Mouse (Mus musculus) midbrain, embryonic 12.5 days (tissue): ENCODE data around the gene Klhdc8b. TPM values are rescaled to one million over a fixed set of nuclear protein-coding genes. Genes with fewer than 3 reads are reported as not detected.

ENCODE experiments used
- ATAC-seq: fragments of 200-750 bp; cut with Nextera tagmentation; 2 replicates; pipeline ENCODE4 v1.8.0; 2017; ENCODE audit warnings: low read depth, moderate TSS enrichment, moderate library complexity; ENCODE audit not compliant: low FRiP score
- H3K27ac ChIP-seq: fragments of 300-500 bp; sonication (generic); replicated peaks from 2 replicates; pipeline ENCODE4 v1.5.1; 2016; ENCODE audit warnings: mild to moderate bottlenecking
- H3K27me3 ChIP-seq: fragments of 300-500 bp; sonication (generic); 2 replicates; pipeline ENCODE4 v1.6.1; 2016; ENCODE audit warnings: mild to moderate bottlenecking
- H3K36me3 ChIP-seq: fragments of 300-500 bp; sonication (generic); 2 replicates; pipeline ENCODE4 v1.6.1; 2016
- H3K4me1 ChIP-seq: fragments of 300-500 bp; sonication (generic); 2 replicates; pipeline ENCODE4 v1.6.1; 2016
- H3K4me2 ChIP-seq: fragments of 300-500 bp; sonication (generic); replicated peaks from 2 replicates; pipeline ENCODE4 v1.6.1; 2016; ENCODE audit warnings: mild to moderate bottlenecking, moderate library complexity
- H3K4me3 ChIP-seq: fragments of 300-500 bp; sonication (generic); 2 replicates; pipeline ENCODE4 v1.5.1; 2016; ENCODE audit warnings: mild to moderate bottlenecking
- H3K9ac ChIP-seq: fragments of 300-500 bp; sonication (generic); replicated peaks from 2 replicates; pipeline ENCODE4 v1.6.1; 2016; ENCODE audit warnings: mild to moderate bottlenecking, moderate library complexity
- H3K9me3 ChIP-seq: fragments of 300-500 bp; sonication (generic); 2 replicates; pipeline ENCODE4 v1.6.1; 2016; ENCODE audit warnings: mild to moderate bottlenecking
- WGBS: fragments of 180-500 bp; shearing (Covaris S2); methylation state at CpG from one replicate; pipeline ENCODE4 v1.1.7; 2016; 5-methylcytosine and 5-hydroxymethylcytosine counted together
- polyA plus RNA-seq: library from polyadenylated mRNA; unstranded; fragments of >200 nt; fragmentation: Nextera tagmentation; extraction: Ambion mirVana; gene quantifications from 2 replicates; pipeline ENCODE4 v1.2.1, GENCODE M21; 2016

Gene Klhdc8b
- polyA plus RNA-seq, 1 experiment from 2014 or later, result 60.7 TPM

- WGBS, result 7% methylated on average over 10 of the region's 10 CpGs
- Histone ChIP-seq H3K4me3 (peak within 1 kb of the TSS; percentile 48), H3K4me2 (peak within 1 kb of the TSS; percentile 68), H3K27ac (peak within 1 kb of the TSS; percentile 75), H3K36me3 (peaks cover 18% of the 10 kb centered on the region), H3K9ac (peak within 1 kb of the TSS; percentile 62), H3K27me3 (no peaks in the 10 kb centered on the region), H3K4me1 (peaks cover 24% of the 10 kb centered on the region), H3K9me3 (no peaks in the 10 kb centered on the region)
- peak; percentile 73 for ATAC-seq
Observed at GRCm38 (mm10) chr9:108479721-108480351, 18.5 kb upstream of the Klhdc8b start, which contains the start of gene Lamb2. Gene Lamb2 (plus strand): TSS chr9:108479736.

- peak overlapping the region; percentile 75 for H3K27ac ChIP-seq
- 24% methylated on average over 11 of the region's 11 CpGs for WGBS
- H3K36me3 ChIP-seq, result peaks cover 16% of the 10 kb centered on the region
- H3K9ac ChIP-seq, result no peak overlapping the region; the same call in 1 of the 2 replicates
- H3K4me1 ChIP-seq, result peaks cover 24% of the 10 kb centered on the region
- peak overlapping the region; percentile 48 for H3K4me3 ChIP-seq
- peak overlapping the region; percentile 68 for H3K4me2 ChIP-seq
- ATAC-seq, result peak; percentile 5; the same call in 1 of the 2 replicates
- no peaks in the 10 kb centered on the region for H3K27me3 ChIP-seq
- no peaks in the 10 kb centered on the region for H3K9me3 ChIP-seq
Observed at GRCm38 (mm10) chr9:108479241-108479640, 17.9 kb upstream of the Klhdc8b start.

DNA sequence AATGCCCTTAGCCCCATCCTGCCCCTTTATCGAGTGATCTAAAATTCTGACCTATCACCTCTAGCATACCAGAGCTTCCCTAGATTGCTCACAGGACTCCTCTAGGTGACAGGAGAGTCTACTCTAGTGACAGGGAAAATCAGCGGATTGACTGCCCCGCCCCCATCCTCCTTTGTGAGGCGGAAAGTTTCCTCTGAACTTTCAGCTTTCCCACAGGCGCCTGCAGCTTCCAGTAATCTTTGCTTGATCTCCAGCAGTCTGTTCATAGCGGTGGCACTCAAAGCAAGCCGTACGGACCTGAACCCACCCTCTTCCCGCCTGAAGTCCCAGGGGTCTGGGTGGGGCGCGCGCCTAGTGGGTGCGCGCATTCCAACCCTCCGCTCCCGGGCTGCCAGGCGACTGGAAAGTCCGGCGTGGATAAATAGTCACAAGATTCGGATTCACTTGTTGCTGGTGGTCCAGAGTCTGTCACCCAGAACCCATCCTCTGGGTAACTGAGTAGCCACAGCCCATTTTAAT lies 17.3 kb upstream of the Klhdc8b start:
- Histone ChIP-seq H3K4me1 (peaks cover 24% of the 10 kb centered on the region), H3K9ac (0 out of 2 replicates have a peak overlapping the region, but pooled peaks have one; percentile 44), H3K36me3 (peaks cover 11% of the 10 kb centered on the region), H3K4me3 (peak overlapping the region; percentile 48), H3K9me3 (no peaks in the 10 kb centered on the region), H3K27me3 (no peaks in the 10 kb centered on the region), H3K4me2 (peak overlapping the region; percentile 68), H3K27ac (peak overlapping the region; percentile 75)
- ATAC-seq, result peak; percentile 64
- WGBS, result under 1% methylated on average over 20 of the region's 20 CpGs

DNA sequence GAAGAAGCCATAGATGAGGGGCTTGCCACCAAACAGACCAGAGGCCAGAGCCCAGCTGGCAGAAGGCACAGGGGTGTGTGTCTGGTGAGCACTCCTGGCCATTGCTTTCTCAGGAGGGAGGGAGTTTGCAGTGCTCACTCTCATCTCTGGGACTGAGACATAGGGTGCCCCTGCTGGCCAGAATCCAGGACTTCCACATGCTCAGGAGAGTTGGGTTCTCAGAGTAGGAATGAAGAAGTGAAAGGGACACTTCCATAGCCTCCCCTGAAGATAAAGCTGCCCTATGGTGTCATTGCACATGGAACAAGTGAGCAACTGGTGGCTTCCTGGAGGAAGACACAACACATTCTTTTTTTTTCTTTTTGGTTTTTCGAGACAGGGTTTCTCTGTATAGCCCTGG lies 13.1 kb upstream of the Klhdc8b start:
- Histone ChIP-seq H3K4me3 (no peak overlapping the region), H3K4me1 (peaks cover 11% of the 10 kb centered on the region), H3K27ac (no peak overlapping the region), H3K9me3 (no peaks in the 10 kb centered on the region), H3K27me3 (no peaks in the 10 kb centered on the region), H3K4me2 (no peak overlapping the region), H3K36me3 (no peaks in the 10 kb centered on the region), H3K9ac (no peak overlapping the region)
- ATAC-seq, result no peak
- WGBS, result 69% methylated on average over 1 of the region's 1 CpGs

GRCm38 (mm10) chr9:108469845-108470244 lies 8.5 kb upstream of the Klhdc8b start:
- H3K4me3 ChIP-seq, result no peak overlapping the region
- 75% methylated on average over 4 of the region's 4 CpGs for WGBS
- H3K4me2 ChIP-seq, result no peak overlapping the region
- H3K9me3 ChIP-seq, result no peaks in the 10 kb centered on the region
- H3K9ac ChIP-seq, result no peak overlapping the region
- H3K27ac ChIP-seq, result no peak overlapping the region
- ATAC-seq, result no peak
- peaks cover 19% of the 10 kb centered on the region for H3K36me3 ChIP-seq
- no peaks in the 10 kb centered on the region for H3K4me1 ChIP-seq
- no peaks in the 10 kb centered on the region for H3K27me3 ChIP-seq

GRCm38 (mm10) chr9:108469430-108469829 lies 8.0 kb upstream of the Klhdc8b start:
- no peak for ATAC-seq
- no peak overlapping the region for H3K4me3 ChIP-seq
- H3K36me3 ChIP-seq, result peaks cover 22% of the 10 kb centered on the region
- no peaks in the 10 kb centered on the region for H3K27me3 ChIP-seq
- no peak overlapping the region for H3K27ac ChIP-seq
- H3K4me2 ChIP-seq, result no peak overlapping the region
- H3K4me1 ChIP-seq, result no peaks in the 10 kb centered on the region
- 88% methylated on average over 5 of the region's 5 CpGs for WGBS
- no peak overlapping the region for H3K9ac ChIP-seq
- H3K9me3 ChIP-seq, result no peaks in the 10 kb centered on the region

DNA sequence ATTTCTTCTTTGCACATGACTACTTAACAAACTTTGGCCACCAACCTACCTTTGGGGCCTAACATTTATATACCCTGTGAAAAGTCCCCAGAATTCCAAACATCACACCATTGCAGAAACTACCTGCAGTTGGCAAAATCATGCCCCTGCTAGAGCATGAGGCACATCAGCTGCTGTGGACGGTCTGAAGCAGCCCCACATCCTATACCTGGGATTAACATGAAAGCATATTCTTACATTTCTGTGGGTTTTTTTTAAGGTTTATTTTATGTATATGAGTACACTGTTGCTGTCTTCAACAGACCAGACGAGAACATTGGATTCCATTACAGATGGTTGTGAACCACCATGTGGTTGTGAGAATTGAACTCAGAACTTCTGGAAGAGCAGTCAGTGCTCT lies 4.8 kb upstream of the Klhdc8b start:
- Histone ChIP-seq H3K27me3 (no peaks in the 10 kb centered on the region), H3K4me3 (no peak overlapping the region), H3K4me2 (no peak overlapping the region), H3K27ac (no peak overlapping the region), H3K36me3 (peaks cover 38% of the 10 kb centered on the region), H3K4me1 (peaks cover 8% of the 10 kb centered on the region), H3K9ac (no peak overlapping the region), H3K9me3 (no peaks in the 10 kb centered on the region)
- WGBS, result 93% methylated on average over 2 of the region's 2 CpGs
- no peak for ATAC-seq

GRCm38 (mm10) chr9:108463713-108464112 lies 2.3 kb upstream of the Klhdc8b start:
- H3K27ac ChIP-seq, result no peak overlapping the region
- H3K4me1 ChIP-seq, result peaks cover 10% of the 10 kb centered on the region
- no peak overlapping the region for H3K4me3 ChIP-seq
- H3K9ac ChIP-seq, result no peak overlapping the region
- H3K36me3 ChIP-seq, result peaks cover 38% of the 10 kb centered on the region
- ATAC-seq, result no peak
- H3K9me3 ChIP-seq, result no peaks in the 10 kb centered on the region
- no peaks in the 10 kb centered on the region for H3K27me3 ChIP-seq
- H3K4me2 ChIP-seq, result no peak overlapping the region
- WGBS, result 93% methylated on average over 9 of the region's 9 CpGs

DNA sequence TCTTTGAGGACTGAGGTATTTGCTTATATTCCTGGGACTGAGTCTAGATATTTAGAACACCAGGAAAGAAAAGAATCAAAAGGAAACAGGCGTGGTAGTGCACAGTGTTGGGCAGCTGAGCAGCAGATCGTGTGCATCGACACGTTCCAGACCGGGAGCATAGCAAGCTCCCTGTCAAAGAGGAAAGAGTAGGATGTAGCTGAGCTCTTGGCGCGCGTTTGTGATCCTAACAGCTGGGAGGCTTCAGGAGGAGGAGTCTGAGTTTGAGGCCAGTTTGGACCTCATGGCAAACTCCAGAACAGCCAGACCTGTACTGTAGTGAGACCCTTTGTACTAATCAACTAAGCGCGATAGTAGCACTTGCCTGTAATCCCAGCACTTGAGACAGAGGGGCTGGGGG lies 811 bp upstream of the Klhdc8b start:
- peaks cover 10% of the 10 kb centered on the region for H3K4me1 ChIP-seq
- no peaks in the 10 kb centered on the region for H3K9me3 ChIP-seq
- H3K4me2 ChIP-seq, result peak overlapping the region; percentile 92; the same call in 1 of the 2 replicates
- peaks cover 37% of the 10 kb centered on the region for H3K36me3 ChIP-seq
- no peak for ATAC-seq
- 94% methylated on average over 10 of the region's 10 CpGs for WGBS
- peak overlapping the region; percentile 87; the same call in 1 of the 2 replicates for H3K9ac ChIP-seq
- no peak overlapping the region for H3K4me3 ChIP-seq
- no peak overlapping the region for H3K27ac ChIP-seq
- H3K27me3 ChIP-seq, result no peaks in the 10 kb centered on the region

- Histone ChIP-seq H3K36me3 (peaks cover 33% of the 10 kb centered on the region), H3K9me3 (no peaks in the 10 kb centered on the region), H3K4me3 (peak overlapping the region; percentile 94), H3K27me3 (no peaks in the 10 kb centered on the region), H3K4me2 (peak overlapping the region; percentile 92), H3K27ac (no peak overlapping the region), H3K4me1 (peaks cover 10% of the 10 kb centered on the region), H3K9ac (peak overlapping the region; percentile 87)
- no peak for ATAC-seq
- 90% methylated on average over 5 of the region's 5 CpGs for WGBS
Observed at GRCm38 (mm10) chr9:108461675-108462074, 294 bp upstream of the Klhdc8b start.

DNA sequence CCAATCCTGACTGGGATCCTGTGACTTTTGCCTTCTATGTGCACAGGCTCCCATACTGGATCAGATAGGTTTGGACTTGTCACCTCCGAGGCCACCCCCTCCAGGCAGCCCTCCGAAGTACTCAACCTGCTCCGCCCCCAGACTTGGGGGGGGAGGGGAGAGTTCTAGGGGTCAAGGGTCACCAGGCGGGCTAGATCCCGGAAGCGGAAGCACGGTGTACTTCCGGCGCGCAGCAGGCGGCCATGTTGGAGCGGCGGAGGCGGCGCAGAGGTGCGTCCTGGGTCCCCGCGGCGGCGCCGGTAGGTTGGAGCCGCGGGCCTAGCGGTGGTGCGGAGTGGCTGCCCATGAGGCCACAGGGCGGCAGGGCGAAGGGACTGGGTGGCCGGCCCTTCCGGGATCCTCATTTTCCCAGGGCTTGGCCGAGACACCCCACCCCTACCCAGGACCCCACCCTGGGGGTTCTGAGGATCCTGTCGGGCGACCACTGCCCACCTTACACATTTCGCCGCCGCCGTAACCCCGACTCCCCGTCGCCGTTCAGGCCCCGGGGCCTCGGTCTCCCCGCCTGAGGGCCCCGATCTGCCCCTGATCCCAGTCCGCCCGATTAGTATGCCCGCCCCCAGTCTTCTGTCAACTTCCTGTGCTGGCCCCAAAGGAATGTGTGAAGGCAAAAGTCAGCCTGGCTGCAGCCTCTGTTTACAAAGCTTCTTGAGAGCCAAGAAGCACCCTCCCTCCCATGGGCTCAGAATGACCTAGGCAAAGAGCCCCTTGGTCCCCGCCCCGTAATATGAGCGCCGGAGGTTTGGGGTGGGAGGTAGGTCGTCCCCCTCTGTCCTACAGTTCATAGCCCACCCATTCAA lies 832 bp downstream of the Klhdc8b start, which contains the start of gene Ccdc71:
Ccdc71 (plus strand) TSS at position 209 of the 860 bp plus-strand sequence.
- H3K4me2 ChIP-seq, result peak within 1 kb of the TSS; percentile 92
- no peaks in the 10 kb centered on the region for H3K9me3 ChIP-seq
- ATAC-seq, result peak; percentile 77
- H3K9ac ChIP-seq, result peak within 1 kb of the TSS; percentile 87
- under 1% methylated on average over 46 of the region's 52 CpGs for WGBS
- H3K4me3 ChIP-seq, result peak within 1 kb of the TSS; percentile 94
- no peaks in the 10 kb centered on the region for H3K27me3 ChIP-seq
- peaks cover 26% of the 10 kb centered on the region for H3K36me3 ChIP-seq
- peaks cover 10% of the 10 kb centered on the region for H3K4me1 ChIP-seq
- H3K27ac ChIP-seq, result peak within 1 kb of the TSS; percentile 88

DNA sequence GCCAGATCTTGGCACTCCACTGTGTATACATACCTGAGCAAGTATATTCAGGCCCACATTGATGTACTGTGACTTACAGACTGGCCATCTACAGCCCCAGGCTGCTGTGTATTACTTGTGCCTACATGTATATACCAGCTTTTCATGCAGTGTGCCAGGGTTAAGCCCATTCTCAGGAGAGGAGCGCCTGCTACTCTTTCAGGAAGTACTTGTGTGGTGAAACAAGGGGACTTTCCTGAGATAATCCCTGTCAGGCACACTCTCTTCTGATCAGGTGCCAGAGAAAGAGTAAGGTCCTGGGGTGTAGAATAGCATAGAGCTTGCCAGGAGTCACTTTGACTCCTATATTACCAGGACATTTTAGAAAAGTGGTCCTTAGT lies 1.5 kb downstream of the Klhdc8b start:
- H3K9me3 ChIP-seq, result no peaks in the 10 kb centered on the region
- peak overlapping the region; percentile 94 for H3K4me3 ChIP-seq
- ATAC-seq, result 0 out of 2 replicates have a peak, but pooled peaks have one; percentile 41
- 91% methylated on average over 1 of the region's 1 CpGs for WGBS
- peak overlapping the region; percentile 92 for H3K4me2 ChIP-seq
- peaks cover 20% of the 10 kb centered on the region for H3K36me3 ChIP-seq
- H3K27ac ChIP-seq, result peak overlapping the region; percentile 88
- H3K9ac ChIP-seq, result no peak overlapping the region
- H3K4me1 ChIP-seq, result peaks cover 10% of the 10 kb centered on the region
- H3K27me3 ChIP-seq, result no peaks in the 10 kb centered on the region
